Mouse (Mus musculus) lung, postnatal 36 days (tissue): Measurements from ENCODE around the gene Zc2hc1b.

Experiments
- DNase-seq: peaks from one replicate; pipeline ENCODE4 v3.0.0; 2022; ENCODE audit warnings: mixed read lengths

Gene Zc2hc1b

DNA sequence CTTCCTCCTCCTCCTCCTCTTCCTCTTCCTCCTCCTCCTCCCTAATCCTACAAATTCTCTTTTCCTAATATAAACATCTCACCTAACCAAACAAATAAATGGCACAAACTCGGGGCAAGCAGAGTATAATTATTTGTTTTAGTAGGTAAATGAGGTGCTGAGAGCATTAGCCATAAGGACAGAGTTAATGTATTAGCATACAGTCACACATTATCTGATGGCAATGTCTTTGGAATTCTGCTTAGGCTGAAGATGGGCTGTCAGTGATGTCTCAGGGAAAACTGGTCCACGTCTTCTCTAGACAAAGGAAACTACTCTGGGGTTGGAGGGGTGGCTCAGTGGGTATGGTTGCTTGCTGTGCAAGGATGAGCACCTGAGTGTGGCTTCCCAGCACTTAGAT lies 6.4 kb downstream of the Zc2hc1b start:
- DNase-seq, result no peak

DNA sequence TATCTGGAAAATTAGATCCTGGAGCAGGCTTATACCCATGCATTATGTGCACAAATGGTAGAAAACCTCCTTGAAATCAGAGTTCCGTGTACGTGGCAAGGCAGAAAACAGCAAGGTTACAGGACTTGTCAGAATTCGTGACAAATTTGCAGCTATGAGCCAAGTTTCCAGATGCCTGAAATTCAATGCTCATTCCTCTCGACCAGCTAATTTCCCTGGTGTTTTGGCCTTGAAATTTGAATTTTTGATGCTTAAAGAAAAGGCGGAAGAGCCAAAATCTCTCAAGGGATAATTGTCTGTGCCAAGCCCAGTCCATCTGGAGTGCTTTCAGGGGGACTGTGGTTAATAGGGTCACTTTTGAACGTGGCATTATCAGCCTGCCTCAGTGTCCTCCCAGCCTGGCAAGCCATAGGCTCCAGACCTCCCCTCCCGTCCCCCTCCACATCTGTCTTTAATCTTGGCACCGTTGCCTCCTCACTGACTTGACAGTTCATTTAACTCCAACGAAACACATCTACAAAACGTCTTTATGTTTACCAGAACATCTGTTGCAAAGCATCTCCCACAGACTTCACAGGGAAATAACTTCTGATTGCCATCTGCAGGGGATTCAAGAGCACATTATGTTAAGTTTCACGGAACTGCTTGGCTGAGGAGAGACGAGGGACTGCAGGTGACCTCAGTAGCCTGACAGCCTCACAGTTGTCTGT lies 6.9 kb downstream of the Zc2hc1b start:
- DNase-seq, result no peak

DNA sequence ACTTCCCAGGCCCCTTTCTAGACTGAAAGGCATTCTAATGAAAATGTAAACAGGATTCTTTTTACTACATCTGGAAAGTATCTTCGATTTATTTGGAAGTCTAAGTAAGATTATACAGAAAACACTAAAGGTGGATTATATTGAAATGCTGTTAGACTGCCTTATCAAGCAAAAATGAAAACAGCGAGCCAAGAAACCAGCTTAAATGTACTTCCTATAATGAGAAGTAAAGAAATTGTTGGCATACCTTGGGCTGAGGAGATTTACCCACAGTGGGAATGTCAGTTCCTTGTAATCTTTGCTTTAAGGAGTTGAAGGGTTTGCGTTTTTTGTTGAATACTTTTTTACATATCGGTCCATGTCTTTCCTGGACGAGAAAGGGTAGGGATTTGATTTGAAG lies 9.4 kb downstream of the Zc2hc1b start:
- DNase-seq, result no peak

DNA sequence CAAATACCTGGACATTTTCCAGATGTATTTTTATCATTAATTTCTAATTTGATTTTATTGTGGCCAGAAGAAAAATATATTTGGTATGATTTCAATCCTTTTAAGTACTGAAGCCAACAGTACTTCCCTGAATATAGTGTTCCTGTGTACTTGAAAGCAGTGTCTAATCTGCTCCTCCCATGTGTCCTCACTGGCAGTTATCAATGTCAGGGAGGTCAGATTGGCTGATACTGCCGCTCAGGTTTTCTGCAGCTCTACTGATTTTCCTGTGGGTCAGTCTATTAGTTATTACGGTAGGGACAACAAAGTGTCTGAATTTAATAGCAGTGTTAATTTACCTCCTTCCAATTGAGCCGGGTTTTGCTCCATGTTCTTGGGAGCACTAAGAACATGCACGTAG lies 15.8 kb downstream of the Zc2hc1b start:
- DNase-seq, result no peak

DNA sequence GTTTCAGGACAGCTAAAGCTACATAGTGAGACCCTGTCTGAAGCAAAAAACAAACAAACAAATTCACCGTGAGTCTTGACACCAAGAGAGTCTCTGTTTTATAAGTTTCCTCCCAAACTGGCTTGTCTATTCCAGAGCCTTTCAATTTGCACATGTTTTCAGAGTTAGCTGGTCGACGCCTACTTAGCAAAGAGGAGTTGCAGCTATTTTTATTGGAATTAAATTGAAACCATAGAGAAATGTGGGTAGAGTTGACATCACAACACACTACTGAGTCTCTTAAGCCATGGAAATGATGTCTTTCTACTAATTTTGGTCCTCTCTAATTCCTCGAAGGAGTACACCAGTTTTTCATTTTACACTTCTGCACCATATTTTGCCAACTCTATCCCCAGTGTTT lies 16.9 kb downstream of the Zc2hc1b start:
- no peak for DNase-seq

DNA sequence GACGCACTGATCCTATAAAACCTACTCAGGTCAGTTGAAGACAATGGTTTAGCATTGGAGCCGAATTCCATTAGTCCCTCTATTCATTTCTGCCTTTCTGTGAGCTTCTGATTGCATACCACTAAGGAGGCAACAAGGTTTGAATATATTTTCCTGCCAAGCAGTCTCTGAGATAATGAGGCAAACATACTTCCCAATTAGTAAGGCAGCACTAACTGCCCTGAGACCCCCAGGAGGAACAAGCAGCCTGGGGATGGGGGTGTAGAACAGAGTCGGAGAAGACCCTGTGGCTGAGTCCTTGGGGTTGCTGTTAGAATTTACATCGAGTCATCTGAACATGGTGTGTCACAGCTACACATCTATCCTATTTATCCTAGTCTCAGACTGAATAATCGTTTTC lies 22.4 kb downstream of the Zc2hc1b start:
- DNase-seq, result no peak

DNA sequence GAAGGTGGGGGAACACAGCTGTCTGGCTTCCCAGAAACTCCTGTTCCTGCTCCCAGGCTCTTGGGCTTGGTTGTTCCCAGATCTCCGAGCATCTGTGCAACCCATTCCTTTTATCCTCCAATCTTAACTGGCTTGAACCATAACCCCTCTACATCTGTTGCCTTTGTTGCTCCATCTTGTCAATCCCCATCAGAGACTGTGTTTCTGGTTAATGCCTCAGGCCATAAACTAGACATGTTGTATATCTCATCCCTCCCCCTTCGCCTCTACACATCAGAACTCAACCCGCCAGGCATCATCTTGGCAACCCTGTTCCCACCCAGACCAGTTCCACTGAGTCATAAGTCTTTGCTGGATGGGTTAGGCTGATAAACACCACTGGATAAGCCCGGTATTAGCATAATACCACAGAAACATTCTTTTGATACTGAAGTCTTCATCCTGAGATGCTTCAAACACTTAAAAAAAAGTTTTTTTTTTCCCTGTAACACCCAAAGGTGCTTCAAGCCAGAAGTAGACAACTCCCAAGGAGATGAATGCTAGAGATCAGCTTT lies 24.9 kb downstream of the Zc2hc1b start:
- no peak for DNase-seq

DNA sequence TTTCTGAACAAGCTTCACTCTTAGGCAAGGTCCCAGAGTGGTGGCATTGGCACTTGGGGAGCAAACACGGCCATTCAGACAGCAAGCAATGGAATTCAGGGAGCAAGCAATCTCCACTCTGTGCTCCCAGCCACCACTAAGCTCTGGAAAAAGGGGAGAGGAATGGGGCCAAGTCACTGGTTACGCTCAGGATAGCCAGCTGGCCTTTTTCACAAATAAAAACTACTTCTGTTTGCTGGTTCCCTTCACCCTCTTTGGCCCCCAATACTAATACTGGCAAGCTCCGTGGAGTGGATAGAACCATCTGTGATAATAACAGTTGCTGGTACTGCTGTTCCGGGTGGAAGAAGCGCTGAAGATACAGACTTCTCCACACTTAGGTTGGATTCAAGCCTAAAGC lies 26.5 kb downstream of the Zc2hc1b start:
- DNase-seq, result peak; percentile 21

DNA sequence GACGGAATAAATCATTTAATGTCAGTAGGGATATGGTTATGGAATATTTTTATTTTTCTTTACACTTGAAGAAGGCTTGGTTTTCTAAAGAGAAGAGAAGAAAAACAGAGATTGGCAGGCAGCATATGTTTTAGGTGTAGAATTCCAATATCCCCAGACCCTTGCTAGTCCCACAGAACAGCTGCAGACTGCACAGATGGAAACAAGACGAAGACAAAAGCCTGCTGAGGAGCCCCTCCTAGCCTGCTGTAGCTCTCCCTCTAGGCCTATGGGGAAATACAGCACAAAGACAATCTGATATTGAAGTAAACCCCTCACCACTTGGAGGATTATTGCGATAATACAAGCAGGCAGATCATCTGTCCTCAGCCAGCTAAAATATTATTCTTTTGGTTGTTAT lies 27.4 kb downstream of the Zc2hc1b start:
- no peak for DNase-seq

DNA sequence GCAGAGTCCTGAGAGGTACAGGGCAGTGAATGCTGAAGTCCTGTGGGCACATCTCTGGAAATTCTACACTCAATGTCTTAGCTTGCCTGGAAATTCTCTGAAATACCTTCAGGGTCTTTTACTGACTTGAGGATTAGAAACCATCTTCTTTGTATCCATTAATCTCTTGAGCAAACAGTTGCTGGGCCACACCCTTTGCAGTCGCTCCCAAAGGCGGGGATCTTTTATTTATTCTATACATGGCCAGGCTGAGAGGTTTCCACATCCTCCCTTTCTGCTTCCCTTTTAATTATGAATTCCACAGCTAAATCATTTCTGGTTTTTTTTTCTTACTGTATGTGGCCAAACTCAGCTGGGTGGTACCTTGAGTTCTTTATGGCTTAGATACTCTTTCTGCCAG lies 37.4 kb downstream of the Zc2hc1b start:
- no peak for DNase-seq

DNA sequence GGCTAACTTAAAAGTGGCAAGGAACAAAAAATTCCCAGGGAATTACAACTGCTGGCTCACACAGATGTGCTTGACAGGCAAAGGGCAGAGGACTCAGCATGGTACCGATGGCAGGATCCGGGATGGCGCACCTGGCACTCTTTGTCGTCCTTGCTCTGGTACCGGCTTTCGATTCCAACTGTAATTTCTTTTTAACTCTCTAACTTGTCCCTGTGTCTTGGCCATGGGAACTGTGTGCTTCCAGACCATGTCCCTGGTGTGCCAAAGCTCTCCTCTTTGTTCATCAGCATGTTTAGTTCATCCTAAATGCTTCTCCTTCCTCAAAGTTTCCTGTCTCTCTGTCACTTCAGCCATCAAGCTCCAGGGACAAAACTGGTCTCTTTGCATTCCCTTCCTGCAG lies 39.9 kb downstream of the Zc2hc1b start:
- peak; percentile 3 for DNase-seq

DNA sequence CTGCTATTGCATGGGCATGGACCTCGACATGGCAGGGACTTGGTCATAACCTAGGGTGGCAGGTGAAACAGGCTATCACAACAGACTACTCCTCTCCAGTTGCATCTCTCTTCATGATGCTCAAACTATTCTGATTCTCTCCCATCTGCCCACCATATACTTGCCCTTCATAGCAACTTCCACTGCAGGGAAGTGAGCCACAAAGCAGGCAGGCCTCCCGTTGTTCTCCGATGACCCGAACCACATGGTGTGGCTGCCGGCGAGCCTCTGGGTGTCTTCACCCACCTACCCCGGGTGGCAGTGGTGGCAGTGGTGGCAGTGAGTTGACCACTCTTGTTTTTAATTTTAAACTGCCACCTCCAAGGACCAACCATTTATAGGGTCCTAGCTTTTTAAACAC lies 42.1 kb downstream of the Zc2hc1b start:
- DNase-seq, result no peak

DNA sequence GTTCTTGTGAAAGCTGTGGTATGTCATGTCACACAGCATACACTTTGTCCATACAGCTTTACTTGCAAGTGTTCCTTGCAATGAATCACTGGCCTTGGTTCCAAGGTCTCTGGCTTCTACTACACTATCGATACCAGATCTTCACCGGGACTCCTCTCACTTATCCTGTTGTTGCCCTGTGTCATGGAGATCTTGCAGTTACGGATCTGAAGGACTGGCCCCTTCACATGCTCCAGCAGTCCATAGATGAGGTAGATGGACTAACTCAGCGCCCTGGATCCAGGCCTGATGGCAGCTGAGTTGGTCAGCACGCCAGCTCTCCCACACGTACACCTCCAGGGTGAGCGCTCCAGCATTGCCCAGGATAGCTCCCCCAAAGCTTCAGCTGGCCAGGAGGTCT lies 42.5 kb downstream of the Zc2hc1b start:
- DNase-seq, result no peak

DNA sequence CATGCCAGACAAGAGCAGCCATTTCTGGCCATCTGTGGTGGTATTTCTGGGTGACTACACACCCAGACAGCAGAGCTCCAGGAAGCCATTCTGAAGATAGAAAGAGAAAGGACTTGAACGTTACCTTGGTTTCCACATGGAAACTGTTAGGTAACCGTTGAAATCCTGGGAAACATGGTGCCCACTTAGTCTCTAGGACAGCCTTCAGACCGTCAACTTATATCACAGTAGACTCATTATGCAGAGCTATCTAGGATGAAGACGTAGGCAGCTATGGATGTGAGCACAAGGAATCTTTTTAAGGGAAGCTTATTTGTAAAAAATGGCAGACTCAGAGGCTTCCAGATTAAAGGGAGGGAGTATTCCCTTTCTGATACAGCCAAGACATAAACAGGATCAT lies 44.0 kb downstream of the Zc2hc1b start:
- no peak for DNase-seq

DNA sequence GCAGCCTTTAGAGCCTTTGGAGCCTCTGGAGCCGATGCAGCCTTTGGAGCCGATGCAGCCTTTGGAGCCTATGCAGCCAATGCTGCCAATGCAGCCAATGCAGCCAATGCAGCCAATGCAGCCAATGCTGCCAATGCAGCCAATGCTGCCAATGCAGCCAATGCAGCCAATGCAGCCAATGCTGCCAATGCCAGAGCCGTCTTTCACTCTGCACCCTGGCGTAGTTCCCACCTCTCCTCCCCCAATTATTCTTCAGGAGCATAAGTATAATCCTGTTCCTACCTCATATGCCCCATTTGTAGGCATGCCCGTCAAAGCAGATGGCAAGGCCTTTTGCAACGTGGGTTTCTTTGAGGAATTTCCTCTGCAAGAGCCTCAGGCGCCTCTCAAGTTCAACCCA lies 49.9 kb downstream of the Zc2hc1b start:
- no peak for DNase-seq

DNA sequence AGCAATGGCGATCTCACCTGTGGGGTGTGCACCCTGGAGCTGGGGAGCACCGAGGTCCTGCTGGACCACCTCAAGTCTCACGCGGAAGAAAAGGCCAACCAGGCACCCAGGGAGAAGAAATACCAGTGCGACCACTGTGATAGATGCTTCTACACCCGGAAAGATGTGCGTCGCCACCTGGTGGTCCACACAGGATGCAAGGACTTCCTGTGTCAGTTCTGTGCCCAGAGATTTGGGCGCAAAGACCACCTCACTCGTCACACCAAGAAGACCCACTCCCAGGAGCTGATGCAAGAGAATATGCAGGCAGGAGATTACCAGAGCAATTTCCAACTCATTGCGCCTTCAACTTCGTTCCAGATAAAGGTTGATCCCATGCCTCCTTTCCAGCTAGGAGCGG lies 50.5 kb downstream of the Zc2hc1b start:
- DNase-seq, result peak; percentile 42

DNA sequence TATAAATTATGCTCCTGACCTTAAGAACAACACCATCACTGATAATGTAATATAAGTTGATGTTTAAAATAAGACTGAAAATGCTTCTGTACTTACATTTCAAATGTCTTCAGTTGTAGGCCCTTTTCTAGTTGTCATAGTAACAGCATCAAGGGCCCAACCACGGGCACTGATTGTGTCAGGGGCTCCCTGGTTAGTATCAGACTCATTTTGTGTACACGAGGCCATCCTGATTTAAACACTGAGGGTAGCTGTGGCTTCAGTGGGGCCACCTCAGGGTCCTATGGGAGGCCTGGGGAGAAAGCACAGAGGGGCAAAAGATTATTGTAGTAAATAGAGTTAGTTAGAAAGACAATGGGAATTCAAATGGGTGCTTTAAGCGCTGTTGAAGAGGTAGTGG lies 52.0 kb downstream of the Zc2hc1b start:
- no peak for DNase-seq

DNA sequence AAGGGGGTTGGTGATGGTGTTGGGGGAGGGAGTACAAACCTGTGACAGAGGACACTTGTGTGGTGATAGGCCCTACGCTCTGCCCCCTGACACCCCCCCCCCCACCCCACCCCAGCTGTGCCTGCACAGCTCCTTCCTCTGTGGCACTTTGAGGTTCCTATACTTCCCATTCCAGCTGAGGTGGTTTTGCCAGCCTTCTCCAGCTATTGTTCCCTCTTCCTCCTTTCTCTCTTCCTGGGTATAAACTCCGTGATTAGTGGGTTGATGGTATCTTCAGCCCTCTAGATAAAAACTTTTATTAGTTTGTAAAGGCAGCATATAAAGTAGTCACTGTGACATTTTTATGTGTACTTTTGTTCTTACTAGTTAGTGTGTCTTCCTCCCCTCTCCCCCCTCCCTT lies 58.5 kb downstream of the Zc2hc1b start:
- no peak for DNase-seq

DNA sequence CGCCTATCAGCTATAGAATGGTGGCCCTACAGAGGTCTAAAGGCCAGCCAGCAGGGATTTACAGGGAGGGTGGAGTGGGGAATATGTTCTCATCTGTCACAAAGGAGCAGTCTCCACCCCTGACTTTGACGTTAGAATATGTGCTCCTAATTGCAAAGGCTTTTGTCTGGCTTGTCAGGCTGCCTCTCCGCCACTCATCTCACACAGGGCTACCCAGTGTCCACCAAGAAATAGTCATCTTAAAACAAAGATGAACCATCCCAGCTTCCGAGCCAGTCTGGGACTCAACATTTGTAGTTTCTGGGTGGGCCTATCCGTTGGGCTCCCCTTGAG lies 59.1 kb downstream of the Zc2hc1b start:
- no peak for DNase-seq

DNA sequence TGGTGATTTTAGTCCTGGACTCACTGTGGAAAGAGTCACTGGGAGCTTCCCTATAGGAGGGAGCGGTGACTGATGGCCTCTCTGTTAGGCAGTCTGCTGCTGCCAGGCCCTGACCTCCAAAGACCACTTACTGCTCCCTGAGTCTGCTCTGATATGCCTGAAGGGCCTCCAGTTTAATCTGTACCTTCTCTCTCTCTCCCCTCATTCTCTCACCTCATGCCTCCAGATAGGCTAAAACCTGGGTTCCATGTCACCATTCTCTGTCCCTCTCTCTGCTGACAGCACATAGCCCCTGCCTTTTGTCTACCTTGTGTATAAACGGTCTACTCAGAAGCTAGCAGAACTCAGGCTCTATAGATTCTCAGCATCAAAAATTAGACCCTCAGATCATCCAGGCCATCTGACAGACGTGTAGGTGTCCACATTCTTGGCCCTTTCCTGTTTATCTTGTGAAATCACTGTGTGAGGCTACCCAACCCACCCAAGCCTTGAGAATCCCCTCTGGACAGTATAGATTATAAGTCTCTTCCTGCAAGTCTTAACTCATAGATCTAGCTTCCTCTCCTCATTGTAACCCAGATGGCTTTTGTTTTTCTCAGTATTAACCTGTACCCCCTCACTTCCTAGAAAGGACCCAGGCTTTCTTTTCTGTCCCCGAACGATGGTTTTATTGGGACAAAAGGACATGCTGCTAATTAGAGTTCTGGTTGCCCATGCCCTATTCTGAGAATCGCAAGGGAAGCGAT lies 59.6 kb downstream of the Zc2hc1b start:
- no peak for DNase-seq

DNA sequence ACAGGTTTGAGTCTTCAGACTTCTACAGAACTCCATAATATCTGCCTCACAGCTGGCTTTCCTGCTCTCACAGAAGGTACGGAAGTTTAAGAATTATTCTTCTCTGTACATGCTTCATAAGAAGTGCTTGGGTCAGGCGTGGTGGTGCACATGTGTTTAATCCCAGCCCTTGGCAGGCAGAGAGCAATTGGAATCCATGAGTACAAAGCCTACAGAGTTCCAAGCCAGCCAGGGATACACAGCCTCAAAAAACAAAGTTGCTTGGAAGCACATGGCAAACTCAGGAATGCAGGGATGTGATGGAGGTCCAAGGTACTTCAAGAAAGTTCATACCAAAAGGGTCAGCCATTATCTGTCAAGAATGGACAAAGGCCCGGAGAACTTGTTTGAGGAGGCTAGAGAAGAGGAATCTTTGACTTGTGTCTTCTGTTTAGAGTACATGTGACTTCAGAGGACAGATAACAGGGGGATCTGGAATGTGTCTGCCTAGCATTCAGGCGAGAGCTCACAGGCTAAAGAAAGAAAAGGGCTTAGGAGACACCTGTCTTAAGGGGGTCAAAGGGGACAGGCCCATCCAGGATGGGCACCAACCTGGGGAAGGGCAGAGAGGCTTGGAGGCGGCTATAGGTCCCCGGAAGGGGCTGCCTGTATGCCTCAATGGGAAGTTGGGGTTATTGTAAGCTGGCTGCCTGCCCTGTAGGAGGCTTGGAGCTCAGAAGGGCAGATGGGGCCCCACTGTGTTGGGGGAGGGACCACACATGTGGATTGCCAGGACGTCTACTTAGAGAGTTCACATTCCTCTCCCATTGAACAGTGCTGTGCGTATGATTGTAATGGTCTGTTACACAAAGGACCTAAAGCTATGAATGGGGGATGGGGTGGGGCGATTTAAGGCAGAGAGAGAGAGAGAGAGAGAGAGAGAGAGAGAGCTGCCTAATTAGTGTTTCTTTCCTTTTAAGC lies 60.8 kb downstream of the Zc2hc1b start:
- DNase-seq, result no peak

DNA sequence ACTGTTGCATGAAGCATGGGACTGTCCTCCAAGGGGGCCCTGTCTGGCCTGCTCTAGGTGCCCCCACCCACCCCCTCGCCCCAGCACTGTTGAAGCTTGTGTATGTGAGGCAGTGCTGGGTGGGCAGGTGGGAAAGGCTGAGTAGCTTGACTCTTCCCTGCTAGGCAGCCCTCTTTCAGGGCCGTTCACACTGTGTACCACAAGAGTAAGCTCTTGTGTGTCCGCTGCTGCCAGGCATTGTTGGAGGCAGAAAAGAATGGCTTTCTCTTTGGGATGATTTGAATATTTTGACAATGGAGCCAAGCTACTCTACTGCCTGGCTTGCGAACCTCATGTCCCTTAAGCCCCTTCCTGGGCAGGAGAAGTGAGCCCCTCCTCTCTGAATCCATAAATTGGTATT lies 62.8 kb downstream of the Zc2hc1b start:
- DNase-seq, result no peak

DNA sequence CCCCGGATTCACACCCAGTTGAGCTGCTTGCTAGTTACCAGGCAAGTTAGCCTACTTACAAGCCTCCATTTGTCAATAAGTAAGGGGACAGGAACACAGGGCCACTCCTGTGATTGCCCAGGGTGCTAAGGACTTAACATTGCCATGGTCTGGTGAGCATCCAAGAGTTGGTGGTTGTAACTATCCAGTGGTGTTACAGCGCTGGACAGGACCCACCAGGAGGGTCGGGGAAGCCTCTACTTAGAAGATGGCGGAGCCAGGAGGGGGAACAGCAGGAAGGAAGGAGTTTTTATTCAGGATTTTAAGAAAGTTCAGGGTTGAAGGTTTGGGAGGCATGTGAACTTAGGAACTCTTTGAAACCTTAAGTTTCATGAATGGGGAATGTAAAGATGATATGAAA lies 64.2 kb downstream of the Zc2hc1b start:
- no peak for DNase-seq

DNA sequence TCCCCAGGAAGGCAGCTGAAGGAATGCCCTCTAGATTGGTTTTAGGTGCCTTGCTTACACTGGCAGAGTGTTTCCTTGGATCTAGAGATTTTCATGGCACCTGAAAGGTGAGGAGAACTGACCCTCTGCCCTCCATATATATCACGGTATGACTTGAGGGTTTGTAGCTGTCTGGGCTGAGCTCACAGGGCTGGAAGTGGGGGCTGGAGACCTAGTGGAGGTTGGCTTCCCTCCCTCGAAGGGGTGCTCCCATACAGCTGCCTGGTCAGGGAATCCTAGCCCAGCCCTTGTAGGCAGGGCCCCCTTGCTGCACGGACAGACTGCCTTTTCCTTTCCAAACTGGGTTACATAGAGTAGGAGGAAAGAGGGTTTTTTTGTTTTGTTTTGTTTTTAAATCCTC lies 65.0 kb downstream of the Zc2hc1b start:
- no peak for DNase-seq
